Mouse (Mus musculus) hematopoietic stem cell, adult 5-6 weeks (primary cell): ENCODE measurements at regions not wholly inside any gene's neighbourhood (a gene's known extent, or its start where the extent isn't known, plus 50 kb on each side); places are given as distances from the start of the nearest gene placed in this dataset.

ENCODE experiments used
- ATAC-seq, 2 experiments: fragments of 125-278 bp in 1 of 2; replicated peaks in 1 of 2; 2 replicates each; pipeline ENCODE4 v1.8.0; 2016 to 2017; ENCODE audit warnings: inconsistent platforms in 2 of 2, mild to moderate bottlenecking in 2 of 2, moderate number of reproducible peaks in 2 of 2, low read depth in 1 of 2, moderate TSS enrichment in 1 of 2; ENCODE audit not compliant: low FRiP score in 2 of 2, poor library complexity in 2 of 2, severe bottlenecking in 2 of 2, insufficient read depth in 1 of 2, low TSS enrichment in 1 of 2

DNA sequence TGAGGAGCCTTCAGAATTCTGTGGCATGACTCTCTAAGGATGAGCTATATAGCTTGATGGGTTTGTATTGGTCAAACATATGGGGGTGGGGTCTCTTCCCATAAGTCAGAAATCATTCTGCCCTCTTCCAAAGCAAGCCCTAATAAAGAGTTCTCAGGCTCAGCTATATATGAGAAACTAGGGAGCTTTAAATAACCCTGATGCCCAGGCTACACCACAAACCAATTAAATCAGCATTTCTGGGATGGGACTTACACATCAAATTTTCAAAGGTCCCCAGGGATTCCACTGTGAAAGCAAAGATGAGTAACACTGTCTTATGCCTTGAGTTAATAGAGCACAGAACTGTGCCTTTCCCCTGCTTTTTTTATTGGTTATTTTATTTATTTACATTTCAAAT is 2227.7 kb downstream of the 9330182O14Rik start:
- no peak for ATAC-seq

DNA sequence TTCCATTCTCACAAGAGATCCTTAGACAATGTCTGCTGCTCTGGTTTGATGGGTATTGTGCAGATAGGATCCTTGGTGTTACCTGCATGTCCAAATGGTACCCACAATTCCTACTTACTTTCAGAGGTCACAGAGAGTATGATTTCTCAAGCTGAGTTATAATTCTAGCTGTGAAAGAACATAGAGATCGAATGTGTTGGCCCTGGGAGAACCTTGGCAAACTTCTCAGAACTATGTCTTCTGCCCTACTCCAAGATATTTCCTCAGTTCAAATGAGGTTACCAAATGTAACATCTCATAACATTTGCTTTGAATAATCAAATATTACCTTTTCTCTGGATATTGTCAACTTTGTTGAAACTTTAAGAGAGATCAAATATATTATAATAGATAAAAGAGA is 2230.8 kb downstream of the 9330182O14Rik start:
- ATAC-seq = no peak

DNA sequence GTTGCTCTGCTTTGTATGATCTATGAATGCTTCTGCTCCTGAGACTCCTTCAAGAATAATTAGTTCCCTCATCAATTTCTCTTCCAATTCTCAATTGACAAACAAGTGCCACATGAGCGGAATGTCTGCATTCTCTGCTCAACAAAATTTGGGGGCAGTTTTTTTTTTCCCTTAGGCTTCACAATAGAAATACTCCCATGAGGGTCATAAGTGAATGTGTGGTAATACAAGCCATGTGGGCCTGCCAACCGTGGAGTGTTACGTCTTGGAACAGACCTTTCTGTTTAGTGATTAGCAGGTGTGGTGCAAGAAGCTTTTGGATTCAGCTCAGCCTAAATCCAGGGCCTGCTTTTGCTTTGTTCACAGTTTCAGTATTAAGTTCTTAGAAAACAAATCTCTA is 2232.6 kb downstream of the 9330182O14Rik start:
- ATAC-seq = no peak

DNA sequence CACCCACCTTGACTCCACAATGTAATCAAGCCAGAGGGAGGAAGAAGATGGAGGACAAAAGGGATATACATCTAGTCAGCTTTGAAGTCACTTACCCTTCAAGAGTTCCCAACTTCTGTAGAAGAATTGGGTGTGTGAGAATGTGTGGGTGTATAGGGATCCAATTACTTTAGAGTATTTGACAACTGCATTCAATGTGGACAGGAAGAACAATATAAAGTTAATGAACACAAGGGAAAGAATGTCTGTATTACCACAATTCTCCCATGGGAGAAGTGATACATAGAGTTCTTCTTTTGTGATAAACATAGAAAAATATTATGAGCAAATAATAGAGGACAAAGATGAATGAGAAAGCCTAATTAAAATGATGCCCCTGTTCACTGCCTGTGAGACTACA is 2235.4 kb downstream of the 9330182O14Rik start:
- ATAC-seq = no peak

DNA sequence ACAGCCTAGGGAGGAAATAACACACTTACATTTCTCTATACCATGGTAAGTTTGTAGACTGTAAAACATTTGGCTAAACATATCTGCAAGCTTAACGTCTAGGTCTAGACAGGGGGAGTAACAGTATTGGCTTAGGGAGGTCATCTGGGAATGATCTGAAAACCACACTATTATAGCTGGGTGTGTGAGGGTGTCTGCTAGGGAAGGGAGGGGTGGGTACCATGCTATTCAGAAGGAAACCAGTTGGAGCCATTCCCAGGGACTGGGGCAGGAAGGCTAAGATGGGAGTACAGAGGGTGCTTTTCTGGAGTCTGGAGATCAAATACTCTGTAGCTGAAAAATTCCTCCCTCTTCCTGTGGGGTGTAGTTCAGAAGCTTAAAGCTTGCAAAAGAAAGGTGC is 2235.9 kb downstream of the 9330182O14Rik start:
- ATAC-seq = no peak

DNA sequence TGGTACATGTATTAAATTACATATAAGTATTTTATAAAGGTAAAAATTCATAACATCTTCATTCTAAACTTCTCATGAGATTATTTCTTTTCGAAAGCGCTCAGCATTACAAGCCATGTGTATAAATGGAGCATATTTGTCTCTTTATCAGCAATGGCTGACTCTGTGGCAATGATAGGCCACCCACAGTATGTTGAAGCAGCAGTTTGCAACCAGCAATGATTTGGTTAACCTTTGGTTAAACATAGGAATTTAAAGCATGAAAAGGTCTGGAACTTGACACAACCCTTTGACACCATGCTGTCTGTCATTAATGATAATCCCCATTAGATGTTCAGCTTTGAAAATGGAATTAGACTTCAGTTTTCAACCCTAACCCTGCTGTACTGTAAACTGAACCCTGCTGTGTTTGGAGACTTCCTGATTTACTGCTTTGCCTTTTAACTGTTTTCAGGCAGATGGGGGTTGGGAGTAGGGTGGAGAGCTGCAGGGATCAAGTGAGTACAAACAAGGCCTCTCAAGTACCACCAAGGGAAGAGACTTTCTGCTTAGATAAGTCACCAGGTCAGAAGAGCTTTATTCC is 2238.6 kb downstream of the 9330182O14Rik start:
- ATAC-seq = 0 out of 4 replicates have a peak, but pooled peaks of 1 of the 2 experiments have one; percentile 27
